Mouse (Mus musculus) midbrain, embryonic 15.5 days (tissue): Measurements from ENCODE around the gene Dgkq. TPM values are rescaled to one million over a fixed set of nuclear protein-coding genes. Genes with fewer than 3 reads are reported as not detected.

Experiments
- ATAC-seq: fragments of 200-750 bp; cut with Nextera tagmentation; replicated peaks from 2 replicates; pipeline ENCODE4 v1.8.0; 2017; ENCODE audit warnings: moderate TSS enrichment
- H3K27ac ChIP-seq: fragments of 300-500 bp; sonication (generic); 2 replicates; pipeline ENCODE4 v1.5.1; 2015; ENCODE audit warnings: mild to moderate bottlenecking, inconsistent platforms
- H3K27me3 ChIP-seq: fragments of 300-500 bp; sonication (generic); replicated peaks from 2 replicates; pipeline ENCODE4 v1.6.1; 2015; ENCODE audit warnings: inconsistent platforms
- H3K36me3 ChIP-seq: fragments of 300-500 bp; sonication (generic); replicated peaks from 2 replicates; pipeline ENCODE4 v1.6.1; 2015; ENCODE audit warnings: inconsistent platforms
- H3K4me1 ChIP-seq: fragments of 300-500 bp; sonication (generic); 2 replicates; pipeline ENCODE4 v1.6.1; 2015; ENCODE audit warnings: inconsistent platforms
- H3K4me2 ChIP-seq: fragments of 300-500 bp; sonication (generic); 2 replicates; pipeline ENCODE4 v1.6.1; 2015; ENCODE audit warnings: inconsistent platforms, mild to moderate bottlenecking, moderate library complexity
- H3K4me3 ChIP-seq: fragments of 300-500 bp; sonication (generic); 2 replicates; pipeline ENCODE4 v1.5.1; 2015; ENCODE audit warnings: mild to moderate bottlenecking, inconsistent platforms
- H3K9ac ChIP-seq: fragments of 300-500 bp; sonication (generic); 2 replicates; pipeline ENCODE4 v1.6.1; 2015; ENCODE audit warnings: mild to moderate bottlenecking, inconsistent platforms
- H3K9me3 ChIP-seq: fragments of 300-500 bp; sonication (generic); 2 replicates; pipeline ENCODE4 v1.6.1; 2016; ENCODE audit warnings: inconsistent platforms
- WGBS: fragments of 180-500 bp; shearing (Covaris S2); methylation state at CpG from one replicate; pipeline ENCODE4 v1.1.7; 2015; ENCODE audit warnings: mixed read lengths; 5-methylcytosine and 5-hydroxymethylcytosine counted together
- polyA plus RNA-seq: library from polyadenylated mRNA; unstranded; fragments of >200 nt; fragmentation: Nextera tagmentation; extraction: Ambion mirVana; gene quantifications from 2 replicates; pipeline ENCODE4 v1.2.1, GENCODE M21; 2015

The Dgkq gene
- polyA plus RNA-seq, 1 experiment from 2014 or later = 36.7 TPM

DNA sequence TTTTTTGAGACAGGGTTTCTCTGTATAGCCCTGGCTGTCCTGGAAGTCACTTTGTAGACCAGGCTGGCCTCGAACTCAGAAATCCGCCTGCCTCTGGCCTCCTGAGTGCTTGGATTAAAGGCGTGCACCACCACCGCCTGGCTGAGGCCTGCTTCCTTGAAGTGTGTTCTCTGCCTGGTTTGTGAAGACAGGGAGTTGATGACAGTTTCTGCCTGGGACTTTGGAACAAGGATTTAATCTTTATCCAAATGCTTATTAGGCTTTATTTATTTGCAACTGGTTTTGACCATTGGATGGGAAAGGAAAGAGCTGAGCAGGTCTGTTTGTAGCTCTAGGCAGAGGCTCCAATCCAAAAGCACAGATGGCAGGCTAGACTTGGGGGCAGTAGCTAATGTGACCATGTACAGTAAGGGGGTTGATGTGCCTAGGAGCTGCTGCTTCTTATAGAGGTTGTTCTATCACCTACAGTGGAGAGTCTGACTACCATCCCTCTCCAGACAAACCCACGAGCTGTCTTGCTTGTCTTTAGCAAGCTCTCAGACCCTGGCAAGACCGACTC lies 8.9 kb upstream of the Dgkq start:
- Histone ChIP-seq H3K4me1 (peaks cover 16% of the 10 kb centered on the region), H3K27ac (no peak overlapping the region), H3K4me3 (no peak overlapping the region), H3K9me3 (no peaks in the 10 kb centered on the region), H3K4me2 (no peak overlapping the region), H3K36me3 (no peaks in the 10 kb centered on the region), H3K27me3 (no peaks in the 10 kb centered on the region), H3K9ac (no peak overlapping the region)
- ATAC-seq = no peak
- whole genome bisulfite sequencing = 89% methylated on average over 6 of the region's 6 CpGs

DNA sequence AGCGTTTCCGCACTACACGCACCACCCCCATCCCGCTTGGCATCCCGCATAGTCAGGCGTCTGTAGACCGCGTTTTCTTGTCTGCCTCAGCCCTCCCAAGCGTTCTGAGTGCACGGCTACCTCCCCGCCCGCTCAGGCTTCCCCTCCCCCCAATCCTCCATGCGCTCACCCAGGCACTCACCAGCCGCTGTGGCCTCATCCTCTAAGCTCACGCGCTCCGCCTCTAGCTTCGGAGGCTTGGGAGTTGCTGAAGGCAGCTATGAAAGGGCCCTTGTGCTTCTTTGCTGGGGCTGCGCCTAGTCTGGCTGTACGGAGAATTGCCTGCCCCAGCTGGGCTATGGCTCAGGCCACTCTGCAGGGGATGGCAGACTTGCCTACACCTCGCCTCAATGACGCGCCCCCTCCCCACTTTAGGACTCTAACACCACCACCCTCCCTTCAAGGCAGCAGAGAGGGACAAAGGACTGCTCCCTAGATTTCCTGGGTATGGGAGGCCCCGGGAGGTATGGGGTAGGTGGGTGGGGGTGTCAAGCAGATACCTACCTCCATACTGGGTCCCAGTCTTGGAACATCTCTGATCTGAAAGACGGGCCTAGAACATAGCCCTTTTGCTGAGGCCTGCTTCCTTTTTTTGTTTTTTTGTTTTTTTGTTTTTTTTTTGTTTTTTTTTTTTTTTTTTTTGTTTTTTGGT lies 8.3 kb upstream of the Dgkq start:
- Histone ChIP-seq H3K4me2 (peak overlapping the region; percentile 65), H3K36me3 (no peaks in the 10 kb centered on the region), H3K27me3 (no peaks in the 10 kb centered on the region), H3K27ac (peak overlapping the region; percentile 92), H3K9me3 (no peaks in the 10 kb centered on the region), H3K4me3 (peak overlapping the region; percentile 35), H3K4me1 (peaks cover 16% of the 10 kb centered on the region), H3K9ac (peak overlapping the region; percentile 47)
- WGBS = 2% methylated on average over 25 of the region's 25 CpGs
- peak; percentile 92 for ATAC-seq

DNA sequence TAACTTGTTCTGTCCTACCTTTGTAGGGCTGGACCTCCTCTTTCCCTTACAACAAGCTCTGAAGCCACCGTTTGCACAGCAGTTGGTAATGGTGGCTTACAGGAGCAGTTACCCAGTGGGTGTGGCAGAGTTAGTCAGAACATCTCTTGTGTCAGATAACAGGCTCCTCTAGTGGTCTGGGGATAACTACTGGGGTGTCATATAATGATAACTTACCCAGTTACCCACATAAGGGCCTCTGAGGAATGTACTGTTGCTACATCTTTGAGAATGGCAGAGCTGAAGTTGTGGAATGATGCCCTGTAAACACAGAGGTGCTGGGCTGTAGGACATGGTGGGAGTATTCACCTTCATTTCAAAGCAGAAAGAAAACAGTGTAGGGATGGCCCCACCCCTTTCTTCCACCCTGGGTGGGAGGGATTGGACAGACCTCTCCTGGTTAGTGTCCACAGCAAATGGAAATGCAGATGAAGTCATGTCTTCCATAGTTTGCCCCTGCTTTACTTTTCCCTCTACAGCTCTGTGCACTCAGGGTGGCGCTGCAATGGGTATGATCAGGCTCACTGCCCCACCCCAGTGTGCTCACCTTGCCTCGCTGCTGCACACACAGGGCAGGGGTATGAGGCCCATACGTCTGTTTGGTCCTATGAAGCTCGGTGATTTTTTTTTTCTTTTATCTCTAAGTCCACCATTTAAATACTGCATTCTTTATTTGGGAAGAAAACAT lies 7.5 kb upstream of the Dgkq start:
- peak overlapping the region; percentile 35 for H3K4me3 ChIP-seq
- H3K36me3 ChIP-seq = no peaks in the 10 kb centered on the region
- H3K4me1 ChIP-seq = peaks cover 16% of the 10 kb centered on the region
- no peaks in the 10 kb centered on the region for H3K9me3 ChIP-seq
- WGBS = 14% methylated on average over 5 of the region's 5 CpGs
- peak overlapping the region; percentile 47; the same call in 1 of the 2 replicates for H3K9ac ChIP-seq
- H3K27ac ChIP-seq = peak overlapping the region; percentile 92
- peak overlapping the region; percentile 65 for H3K4me2 ChIP-seq
- H3K27me3 ChIP-seq = no peaks in the 10 kb centered on the region
- ATAC-seq = peak; percentile 79

DNA sequence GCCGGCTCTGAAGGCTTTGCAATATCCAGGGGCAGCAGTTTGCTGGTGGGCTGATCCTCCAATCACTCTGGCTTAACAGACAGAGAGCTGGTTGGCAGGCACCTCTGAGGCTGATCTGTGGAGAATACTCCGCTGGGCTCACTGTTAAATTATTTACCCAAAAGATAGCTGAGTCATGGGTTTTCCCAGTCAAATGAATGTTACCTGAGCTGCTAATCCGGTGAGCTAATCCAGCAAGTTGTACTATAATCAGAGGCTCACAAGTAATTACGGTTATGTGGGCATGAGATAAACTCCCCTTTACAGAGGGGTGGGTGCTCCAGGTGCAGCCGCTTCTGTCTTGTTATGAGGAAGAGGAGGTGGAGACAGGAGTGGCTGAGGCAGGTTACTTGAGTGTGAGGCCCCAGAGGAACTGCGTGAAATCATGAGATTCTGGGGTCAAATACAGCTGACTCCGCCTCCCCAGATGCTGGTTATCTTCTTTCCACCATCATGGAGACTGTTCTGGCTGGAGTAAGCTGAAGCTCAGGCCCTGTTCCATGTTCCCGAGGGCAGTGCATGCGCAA lies 5.9 kb upstream of the Dgkq start, which contains the start of gene Slc26a1:
Gene Slc26a1, minus strand, starts transcription at position 319 of the 566 bp plus-strand sequence.
- Histone ChIP-seq H3K36me3 (no peaks in the 10 kb centered on the region), H3K4me1 (peaks cover 18% of the 10 kb centered on the region), H3K4me2 (no peak within 1 kb of the TSS), H3K27ac (no peak within 1 kb of the TSS), H3K27me3 (no peaks in the 10 kb centered on the region), H3K9me3 (no peaks in the 10 kb centered on the region; the same call in 1 of the 2 replicates), H3K4me3 (no peak within 1 kb of the TSS), H3K9ac (no peak within 1 kb of the TSS)
- WGBS = 80% methylated on average over 9 of the region's 9 CpGs
- ATAC-seq = no peak

DNA sequence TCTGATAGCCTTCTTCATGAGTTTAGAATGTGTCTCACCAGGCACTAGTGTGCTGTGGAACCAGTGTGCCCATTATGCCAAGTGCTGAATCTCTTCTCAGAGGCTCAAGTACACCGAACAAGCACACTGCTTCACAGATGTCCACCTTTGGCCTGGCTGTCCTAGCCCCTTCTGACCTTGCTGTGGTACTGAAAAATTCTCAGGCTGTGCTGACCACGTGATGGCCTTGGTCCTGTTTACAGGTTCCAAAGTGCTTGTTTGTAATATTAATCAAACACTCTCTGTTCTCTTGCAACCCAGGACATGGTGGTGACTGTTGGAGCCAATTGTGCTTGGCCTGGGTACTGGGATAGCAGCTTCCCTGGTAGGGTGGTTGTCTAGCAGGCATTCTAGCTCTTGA lies 5.2 kb upstream of the Dgkq start:
- H3K9ac ChIP-seq = no peak overlapping the region
- H3K4me2 ChIP-seq = no peak overlapping the region
- no peak overlapping the region for H3K27ac ChIP-seq
- H3K4me3 ChIP-seq = no peak overlapping the region
- H3K9me3 ChIP-seq = no peaks in the 10 kb centered on the region; the same call in 1 of the 2 replicates
- 89% methylated on average over 2 of the region's 2 CpGs for WGBS
- H3K4me1 ChIP-seq = peaks cover 25% of the 10 kb centered on the region
- no peaks in the 10 kb centered on the region for H3K27me3 ChIP-seq
- H3K36me3 ChIP-seq = no peaks in the 10 kb centered on the region
- ATAC-seq = no peak

DNA sequence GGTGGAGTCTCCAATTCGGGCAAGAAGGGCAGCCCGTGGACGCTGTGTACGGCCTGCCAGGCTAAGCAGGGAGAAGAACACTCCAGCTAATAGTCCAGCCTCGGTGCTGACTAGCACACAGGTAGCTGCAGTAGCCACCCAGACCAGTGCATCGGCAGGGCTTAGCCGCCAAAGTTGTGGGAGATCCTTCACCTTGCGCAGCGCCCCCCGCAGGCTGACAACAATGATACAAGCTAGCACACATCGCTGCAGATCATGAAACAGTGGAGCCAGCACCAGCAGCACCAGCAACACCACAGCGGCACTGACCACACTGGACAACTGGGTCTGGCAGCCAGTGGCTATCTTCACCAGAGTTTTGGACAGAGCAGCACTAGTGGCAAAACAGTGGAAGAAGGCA lies 2.3 kb upstream of the Dgkq start:
- H3K27me3 ChIP-seq = no peaks in the 10 kb centered on the region
- no peak overlapping the region for H3K9ac ChIP-seq
- WGBS = 94% methylated on average over 12 of the region's 12 CpGs
- no peaks in the 10 kb centered on the region for H3K36me3 ChIP-seq
- ATAC-seq = no peak
- no peaks in the 10 kb centered on the region; the same call in 1 of the 2 replicates for H3K9me3 ChIP-seq
- no peak overlapping the region for H3K4me3 ChIP-seq
- no peak overlapping the region for H3K4me2 ChIP-seq
- peaks cover 26% of the 10 kb centered on the region for H3K4me1 ChIP-seq
- H3K27ac ChIP-seq = no peak overlapping the region

DNA sequence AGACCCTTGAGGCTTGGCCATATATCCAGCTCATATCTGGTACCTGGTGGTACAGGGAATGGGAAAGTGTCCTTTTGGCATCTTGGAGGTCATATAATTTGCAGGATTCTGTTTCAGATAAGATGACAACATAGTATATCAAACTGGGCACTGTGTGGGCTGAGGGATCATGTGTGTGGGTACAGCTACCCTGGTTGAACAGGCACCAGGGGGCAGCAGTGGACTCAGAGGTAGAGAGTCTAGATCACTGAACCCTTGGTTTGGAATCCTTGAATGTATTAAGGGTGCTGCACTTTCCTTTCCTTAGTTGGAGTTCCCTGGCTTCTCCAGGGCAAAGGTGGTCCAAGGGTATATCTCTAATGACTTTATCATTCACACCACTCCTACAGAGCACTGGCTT lies 1.3 kb upstream of the Dgkq start:
- Histone ChIP-seq H3K9me3 (no peaks in the 10 kb centered on the region; the same call in 1 of the 2 replicates), H3K9ac (no peak overlapping the region), H3K4me2 (no peak overlapping the region)

DNA sequence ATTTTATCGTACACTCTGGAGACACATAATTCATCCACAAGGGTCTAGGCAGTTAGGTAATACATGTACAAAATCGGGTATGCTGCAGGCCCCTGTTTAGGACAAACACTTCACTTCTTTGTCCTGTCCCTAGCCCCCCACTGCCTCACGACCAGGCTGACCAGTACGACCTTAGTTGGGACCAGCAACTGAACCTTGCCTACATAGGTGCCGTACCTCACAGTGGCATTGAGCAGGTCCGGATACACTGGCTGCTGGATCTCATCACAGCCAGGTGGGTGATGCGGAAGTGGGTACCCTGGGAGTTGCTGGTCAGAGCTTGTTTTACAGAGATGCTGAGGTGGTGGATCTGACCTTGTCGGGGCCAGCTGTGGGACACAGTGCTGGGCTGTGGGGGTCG lies 514 bp upstream of the Dgkq start:
- Histone ChIP-seq H3K9me3 (no peaks in the 10 kb centered on the region; the same call in 1 of the 2 replicates), H3K36me3 (no peaks in the 10 kb centered on the region), H3K4me1 (peaks cover 22% of the 10 kb centered on the region), H3K4me3 (0 out of 2 replicates have a peak overlapping the region, but pooled peaks have one; percentile 50), H3K4me2 (peak overlapping the region; percentile 69), H3K27ac (peak overlapping the region; percentile 87; the same call in 1 of the 2 replicates), H3K27me3 (peaks cover 5% of the 10 kb centered on the region; the same call in 1 of the 2 replicates), H3K9ac (no peak overlapping the region)
- ATAC-seq = peak; percentile 12; the same call in 1 of the 2 replicates
- WGBS = 83% methylated on average over 9 of the region's 9 CpGs

More for the DNA sequence above, 1.3 kb upstream of the Dgkq start:
- Histone ChIP-seq H3K4me1 (peaks cover 22% of the 10 kb centered on the region), H3K4me3 (no peak overlapping the region), H3K27ac (no peak overlapping the region), H3K36me3 (no peaks in the 10 kb centered on the region), H3K27me3 (no peaks in the 10 kb centered on the region)
- no peak for ATAC-seq

DNA sequence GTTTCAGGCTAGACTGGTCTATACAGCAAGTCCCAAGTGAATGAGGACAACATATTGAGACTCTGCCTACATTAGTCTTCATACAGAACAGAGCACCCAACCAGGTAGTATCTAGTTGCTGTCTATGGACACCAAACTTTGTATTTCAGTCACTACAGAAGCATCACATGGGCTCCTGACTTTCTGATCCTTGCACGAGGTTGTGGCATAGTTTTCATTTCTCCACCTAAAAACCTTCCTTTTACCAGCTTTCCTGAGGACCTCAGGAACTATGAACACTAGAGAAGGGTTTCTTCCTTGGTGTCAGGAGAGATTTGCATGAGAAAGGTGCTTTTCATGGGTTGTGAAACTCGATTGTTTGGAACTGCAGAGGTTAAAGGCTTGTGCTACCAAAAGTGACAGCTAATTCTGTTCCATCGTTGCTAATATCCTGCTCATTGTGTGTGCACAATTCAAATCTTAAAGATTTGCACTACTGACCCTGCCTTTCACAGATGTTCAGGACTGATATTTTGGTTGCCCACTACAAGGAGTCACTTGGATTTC lies 1.0 kb downstream of the Dgkq start:
- no peak; the same call in 1 of the 2 replicates for ATAC-seq
- Histone ChIP-seq H3K4me1 (peaks cover 22% of the 10 kb centered on the region), H3K9ac (peak overlapping the region; percentile 64), H3K27me3 (peaks cover 6% of the 10 kb centered on the region; the same call in 1 of the 2 replicates), H3K4me2 (peak overlapping the region; percentile 69), H3K4me3 (peak overlapping the region; percentile 50), H3K9me3 (no peaks in the 10 kb centered on the region; the same call in 1 of the 2 replicates), H3K27ac (peak overlapping the region; percentile 87), H3K36me3 (no peaks in the 10 kb centered on the region)
- WGBS = 9% methylated on average over 3 of the region's 3 CpGs

DNA sequence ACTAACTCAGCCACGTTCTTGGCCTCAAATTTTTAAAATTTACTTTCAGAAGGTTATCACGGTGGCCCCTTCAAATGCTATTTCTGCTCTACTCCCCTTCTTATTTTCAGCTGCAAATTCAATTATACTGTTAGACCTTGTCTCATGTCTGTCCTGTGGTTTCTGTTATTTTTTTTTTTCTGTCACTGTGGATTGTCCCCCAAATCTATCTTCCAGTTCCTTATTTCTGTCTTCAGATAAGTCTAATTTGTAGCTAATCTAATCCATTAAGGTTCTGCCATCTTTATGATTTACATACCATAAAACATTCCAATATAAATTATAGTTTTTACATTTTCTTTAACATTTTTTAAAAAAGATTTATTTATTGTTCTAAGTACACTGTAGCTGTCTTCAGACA lies 2.1 kb downstream of the Dgkq start:
- no peaks in the 10 kb centered on the region for H3K36me3 ChIP-seq
- ATAC-seq = no peak
- no peak overlapping the region for H3K27ac ChIP-seq
- H3K9ac ChIP-seq = no peak overlapping the region
- H3K4me2 ChIP-seq = no peak overlapping the region
- WGBS = 88% methylated on average over 2 of the region's 2 CpGs
- peaks cover 8% of the 10 kb centered on the region; the same call in 1 of the 2 replicates for H3K27me3 ChIP-seq
- no peaks in the 10 kb centered on the region; the same call in 1 of the 2 replicates for H3K9me3 ChIP-seq
- H3K4me3 ChIP-seq = no peak overlapping the region
- peaks cover 22% of the 10 kb centered on the region for H3K4me1 ChIP-seq

DNA sequence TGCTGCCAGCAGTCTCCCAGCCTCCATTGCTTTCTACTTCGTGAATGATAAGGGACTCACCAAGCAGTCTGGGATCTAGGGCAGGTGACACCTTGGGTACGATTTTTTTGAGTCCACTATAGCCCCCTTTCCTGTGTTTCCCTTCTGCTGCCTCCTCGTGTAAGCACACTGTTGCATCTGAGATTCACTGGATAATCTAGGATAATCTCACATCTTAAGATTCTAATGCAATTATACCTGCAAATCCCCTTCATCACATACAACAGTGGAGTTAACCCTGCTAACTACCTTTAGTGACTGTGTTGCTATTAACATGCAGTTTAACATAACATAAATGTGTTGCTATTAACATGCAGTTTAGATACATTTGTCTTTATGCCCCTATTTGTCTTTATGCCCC lies 4.4 kb downstream of the Dgkq start:
- Histone ChIP-seq H3K9ac (no peak overlapping the region), H3K4me2 (no peak overlapping the region)
- 33% methylated on average over 3 of the region's 3 CpGs for WGBS

DNA sequence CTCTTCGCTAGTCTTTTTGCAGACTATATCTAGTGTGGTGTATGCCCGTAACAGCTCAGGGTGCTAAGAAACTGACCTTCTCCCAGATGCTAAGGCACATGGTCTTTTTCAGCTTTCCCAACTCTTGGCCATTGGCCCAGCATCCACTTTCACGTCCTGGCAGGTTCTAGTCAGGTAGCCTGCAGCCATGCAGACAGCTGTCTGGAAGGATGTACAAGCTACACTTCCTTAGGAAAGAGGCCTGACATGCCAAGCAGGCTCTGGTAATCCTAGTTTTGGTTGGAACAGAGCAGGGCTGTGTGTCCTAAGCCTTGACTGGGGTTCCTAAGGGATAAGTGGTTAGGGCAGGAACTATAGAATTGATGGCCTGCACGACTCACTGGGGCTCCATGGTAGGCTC lies 6.7 kb downstream of the Dgkq start:
- 84% methylated on average over 4 of the region's 4 CpGs for WGBS
- Histone ChIP-seq H3K9me3 (no peaks in the 10 kb centered on the region), H3K9ac (no peak overlapping the region), H3K4me2 (no peak overlapping the region), H3K27ac (no peak overlapping the region), H3K4me1 (peaks cover 29% of the 10 kb centered on the region), H3K36me3 (no peaks in the 10 kb centered on the region), H3K4me3 (no peak overlapping the region), H3K27me3 (peaks cover 8% of the 10 kb centered on the region; the same call in 1 of the 2 replicates)
- ATAC-seq = no peak

More for the DNA sequence above, 4.4 kb downstream of the Dgkq start:
- Histone ChIP-seq H3K27me3 (peaks cover 8% of the 10 kb centered on the region; the same call in 1 of the 2 replicates), H3K36me3 (no peaks in the 10 kb centered on the region), H3K4me1 (peaks cover 22% of the 10 kb centered on the region), H3K9me3 (no peaks in the 10 kb centered on the region), H3K27ac (no peak overlapping the region), H3K4me3 (no peak overlapping the region)
- no peak for ATAC-seq
